Mouse (Mus musculus) liver (tissue): ENCODE measurements around the gene Tmem269.
A peak's percentile ranks its signal among the peaks of the same experiment; 100 is the strongest.

Experiments
- DNase-seq: peaks from one replicate; pipeline ENCODE4 v3.0.0-alpha.2; 2020; ENCODE audit warnings: mixed read lengths

Gene Tmem269

DNA sequence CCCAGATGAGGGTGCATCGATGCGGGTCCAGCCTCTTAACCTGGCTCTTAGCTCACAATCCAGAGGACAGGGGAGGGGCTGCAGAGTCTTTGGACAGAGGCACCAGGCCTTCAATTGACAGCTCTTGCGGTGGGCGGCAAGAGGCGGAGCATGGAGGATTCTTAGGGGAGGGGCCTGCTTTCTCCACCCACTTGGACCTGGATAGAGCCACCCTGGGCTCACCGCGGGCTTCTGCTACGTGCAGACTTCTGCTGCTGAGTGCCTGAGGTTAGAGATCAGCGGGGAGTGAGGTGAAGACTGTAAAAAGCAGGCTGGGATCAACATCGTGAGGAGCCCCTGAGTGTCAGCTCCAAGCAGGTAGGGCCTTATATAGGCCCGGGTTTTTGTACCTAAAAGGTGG is at the start of gene Tmem269:
Tmem269 (minus strand) TSS at position 49 of the 400 bp plus-strand sequence.
- peak; percentile 24 for DNase-seq

DNA sequence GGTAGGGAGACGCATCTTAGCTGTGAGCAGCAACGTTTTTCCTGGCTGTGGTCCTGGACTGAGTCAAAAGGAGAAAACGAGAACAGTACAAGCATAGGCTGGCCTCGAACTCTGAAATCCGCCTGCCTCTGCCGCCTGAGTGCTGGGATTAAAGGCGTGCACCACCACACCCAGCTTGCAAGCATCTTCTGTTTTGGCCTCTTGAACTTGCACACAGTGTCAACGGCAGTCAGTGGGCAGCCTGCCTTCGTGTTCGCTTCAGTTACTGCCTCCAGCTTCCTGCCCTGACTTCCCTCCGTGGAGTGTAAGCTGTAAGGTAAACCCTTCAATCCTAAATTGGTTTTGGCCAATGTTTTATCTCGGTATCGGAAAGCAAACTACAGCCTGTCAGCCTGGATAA is 48.6 kb upstream of the Tmem269 start:
- no peak for DNase-seq

DNA sequence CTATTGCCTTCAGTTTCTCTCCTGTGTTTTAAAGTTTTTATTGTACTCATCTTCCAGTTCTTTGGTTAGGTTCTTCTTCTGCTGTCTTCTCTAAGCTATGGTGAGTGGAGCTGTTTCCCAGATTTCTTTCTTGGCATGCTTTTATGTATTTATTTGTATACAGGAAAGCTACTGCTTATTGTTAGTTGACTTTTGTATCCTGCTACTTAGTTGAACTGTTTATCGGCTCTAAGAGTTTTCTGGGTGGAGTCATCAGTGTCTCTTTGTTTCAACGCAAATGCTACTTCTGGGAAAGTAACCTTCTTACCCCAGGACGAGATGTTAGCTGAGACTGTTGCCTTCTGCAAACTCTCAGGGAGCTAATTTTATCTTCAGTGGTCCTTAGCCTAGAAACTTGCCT is 45.4 kb upstream of the Tmem269 start:
- no peak for DNase-seq

DNA sequence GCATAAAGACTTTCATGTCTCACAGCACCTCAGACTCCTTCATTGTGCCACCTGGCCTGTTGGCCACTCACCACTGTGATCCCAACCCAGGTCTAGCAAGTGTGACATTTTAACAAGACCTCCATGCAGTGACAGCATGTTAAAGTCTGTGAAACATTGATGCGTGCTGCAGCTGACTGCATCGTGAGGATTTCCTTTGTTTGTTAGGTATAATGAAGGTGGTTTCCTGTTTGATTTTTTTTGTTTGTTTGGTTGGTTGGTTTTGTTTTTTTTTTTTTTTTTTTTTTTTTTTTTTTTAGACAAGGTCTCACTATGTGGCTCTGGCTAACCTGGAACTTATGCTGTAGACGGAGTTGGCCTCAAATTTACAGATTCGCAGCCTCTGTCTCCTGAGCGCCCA is 44.5 kb upstream of the Tmem269 start:
- no peak for DNase-seq

DNA sequence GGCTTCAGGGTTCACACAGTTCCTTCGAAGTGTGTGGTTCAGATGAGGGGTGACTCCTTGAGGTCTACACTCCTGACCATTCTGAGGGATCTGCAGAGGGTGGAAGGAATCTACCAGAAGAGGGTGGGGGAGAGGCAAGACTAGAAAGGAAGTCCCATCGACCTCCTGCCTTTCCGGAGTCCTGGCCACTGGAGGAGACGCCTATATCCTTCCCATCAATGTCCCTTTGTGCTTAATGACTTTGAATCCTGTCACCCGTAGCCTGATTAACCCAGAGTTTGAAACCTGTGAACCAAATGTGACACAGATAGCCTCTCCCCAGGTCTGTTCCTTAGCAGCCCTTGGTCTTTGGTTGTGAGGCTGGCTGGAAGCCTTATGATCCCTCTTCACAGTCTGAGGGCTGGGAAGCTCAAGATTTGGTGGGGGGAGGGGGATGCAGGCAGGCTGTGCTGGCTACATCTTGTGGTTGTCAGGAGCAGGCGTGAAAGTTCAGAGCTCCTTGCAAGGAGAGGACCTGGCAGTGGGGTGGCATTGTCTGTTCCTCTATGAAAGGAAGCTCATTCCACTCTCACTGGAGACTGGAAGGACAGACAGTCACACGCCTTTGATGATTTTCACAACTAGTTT is 43.2 kb upstream of the Tmem269 start:
- DNase-seq: no peak

DNA sequence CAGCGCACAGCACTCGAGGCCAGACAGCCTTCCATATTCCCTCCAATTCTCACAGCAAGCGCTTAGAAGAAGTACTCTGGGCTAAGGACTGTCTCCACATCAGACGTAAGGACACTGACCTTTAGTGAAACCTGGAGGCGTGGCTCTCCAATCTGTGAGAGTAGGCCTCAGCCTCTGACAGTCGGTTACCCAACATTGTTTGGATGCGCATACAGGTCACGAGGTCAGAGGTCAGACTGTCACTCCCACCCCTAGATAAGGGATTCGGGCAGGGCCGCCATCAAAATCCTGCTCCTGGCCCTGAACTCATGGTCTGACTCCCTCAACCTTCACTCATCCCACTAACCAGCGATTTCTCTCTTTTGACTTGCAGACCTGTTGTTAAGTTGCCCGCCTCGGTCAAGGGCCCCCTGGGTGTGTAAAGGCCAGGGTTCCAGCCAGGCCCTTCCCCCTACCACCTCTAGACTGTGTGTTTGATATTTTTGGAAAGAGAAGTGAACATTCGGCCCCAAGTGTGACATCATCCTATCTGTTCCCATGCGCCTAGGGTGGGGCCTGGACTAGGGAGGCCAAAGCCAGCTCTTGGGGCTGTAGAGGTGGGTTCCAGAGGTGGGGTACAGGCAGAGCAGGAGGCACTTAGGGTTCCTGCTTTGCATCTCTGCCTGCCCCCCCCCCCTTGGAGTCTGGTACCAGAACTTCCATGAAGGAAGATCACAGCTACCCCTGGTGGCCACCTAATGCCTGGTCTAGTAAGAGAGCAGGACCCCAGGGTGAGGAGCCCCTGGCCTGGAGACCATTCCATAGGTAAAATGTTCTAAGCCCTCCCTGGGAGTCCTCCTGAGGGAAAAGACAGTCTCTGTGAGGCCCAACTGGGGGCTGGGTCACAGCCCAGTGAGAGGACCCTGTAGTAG is 41.6 kb upstream of the Tmem269 start:
- DNase-seq: no peak

DNA sequence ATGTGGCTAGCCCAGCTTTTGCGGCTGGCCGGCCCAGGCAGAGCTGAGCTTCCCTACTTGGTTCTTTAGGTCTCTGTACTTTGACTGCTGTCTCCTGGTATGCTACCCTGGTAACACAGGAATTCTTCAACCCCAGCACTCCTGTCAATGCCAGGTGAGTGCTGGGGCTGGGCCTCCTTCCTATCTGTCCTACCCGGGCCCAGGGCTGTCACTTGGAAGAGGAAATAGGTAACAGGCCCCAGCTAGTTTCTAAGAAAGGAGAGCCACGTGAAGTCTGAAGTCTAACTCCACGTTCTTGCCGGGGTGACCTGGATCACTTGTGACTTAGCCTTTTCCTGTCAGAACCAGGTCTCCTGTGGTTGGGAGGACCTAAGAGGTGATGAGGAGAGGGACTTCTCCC is 39.1 kb upstream of the Tmem269 start:
- DNase-seq: no peak

DNA sequence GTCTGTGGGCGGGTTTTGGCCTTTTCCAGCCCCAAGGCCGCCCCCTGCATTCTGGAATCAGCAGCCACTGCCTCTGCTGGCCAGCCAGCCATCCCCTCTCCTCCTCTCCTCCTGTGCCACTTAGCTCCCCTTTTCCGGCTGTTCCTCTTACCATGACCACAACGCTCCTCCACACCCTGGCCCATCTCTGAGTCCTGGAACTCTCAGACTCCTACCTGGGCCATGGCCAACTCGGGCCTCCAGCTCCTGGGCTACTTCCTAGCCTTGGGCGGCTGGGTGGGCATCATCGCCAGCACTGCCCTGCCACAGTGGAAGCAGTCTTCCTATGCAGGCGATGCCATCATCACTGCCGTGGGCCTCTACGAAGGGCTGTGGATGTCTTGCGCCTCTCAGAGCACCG is 37.3 kb upstream of the Tmem269 start, which contains the start of gene Cldn19:
Cldn19 (plus strand) TSS at position 64 of the 400 bp plus-strand sequence.
- DNase-seq: no peak

DNA sequence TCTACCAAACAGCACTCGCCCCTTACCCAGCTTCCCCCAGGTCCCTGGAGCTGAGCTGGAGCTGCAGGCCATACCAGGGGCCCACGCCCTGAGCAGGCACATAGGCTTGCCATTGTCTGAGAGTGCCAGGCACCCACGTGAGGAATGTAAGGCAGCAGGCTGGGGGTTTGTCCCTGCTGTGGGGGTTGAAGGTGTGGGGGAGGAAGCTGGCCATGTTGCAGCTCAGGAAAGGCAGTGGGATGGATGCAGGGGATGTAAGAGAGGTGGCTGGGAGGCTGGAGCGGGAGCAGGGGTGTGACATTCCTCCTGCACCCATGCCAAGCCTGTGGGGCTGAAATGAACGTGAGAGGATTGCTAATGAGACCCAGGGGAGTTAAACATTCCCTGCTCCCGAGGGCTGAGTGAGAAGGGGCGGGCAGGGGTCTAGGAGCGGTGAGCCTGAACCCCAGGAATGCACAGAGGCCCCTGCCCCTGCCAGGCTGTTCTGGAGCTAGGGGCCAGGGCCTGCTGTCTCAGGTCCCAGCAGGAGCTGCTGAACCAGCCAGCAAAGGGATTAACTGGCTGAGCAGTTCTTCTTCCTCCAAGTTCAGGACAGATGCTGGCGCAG is 36.1 kb upstream of the Tmem269 start:
- DNase-seq: no peak

DNA sequence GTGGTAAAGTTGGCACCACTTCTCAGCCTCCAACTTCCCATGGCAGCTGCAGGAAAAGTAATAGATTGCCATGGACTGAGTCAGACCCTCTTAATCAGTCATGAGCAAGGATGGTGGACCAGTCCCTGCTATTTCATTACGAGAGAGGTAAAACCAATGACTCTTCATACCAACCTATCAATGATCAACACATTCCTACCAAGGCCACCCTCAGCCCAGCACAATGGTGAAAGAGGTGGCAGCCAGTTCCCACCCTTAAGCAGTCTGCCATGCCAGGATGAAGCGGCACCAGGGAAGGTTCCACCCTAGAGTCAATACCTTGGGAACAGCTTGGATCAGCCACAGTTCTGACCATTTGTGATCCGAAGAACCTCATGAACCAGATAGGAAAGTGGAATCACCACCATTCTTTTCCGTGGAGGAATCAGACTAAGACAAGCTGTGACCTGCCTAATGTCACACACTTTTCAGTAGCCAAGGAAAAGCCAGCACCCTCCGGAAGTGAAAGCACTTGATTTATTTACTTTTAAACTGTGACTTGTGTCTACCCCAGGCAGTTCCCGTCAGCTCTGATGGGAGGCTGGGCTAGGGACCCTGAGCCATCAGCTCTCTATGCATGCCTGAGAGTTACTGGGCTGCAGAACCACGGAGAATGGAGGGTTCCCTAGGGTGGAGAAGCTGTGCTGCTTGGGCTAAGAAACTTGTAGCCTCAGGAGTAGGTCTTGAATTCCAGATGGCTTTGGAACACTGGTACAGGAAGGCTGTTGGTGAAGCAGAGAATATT is 34.2 kb upstream of the Tmem269 start:
- no peak for DNase-seq

DNA sequence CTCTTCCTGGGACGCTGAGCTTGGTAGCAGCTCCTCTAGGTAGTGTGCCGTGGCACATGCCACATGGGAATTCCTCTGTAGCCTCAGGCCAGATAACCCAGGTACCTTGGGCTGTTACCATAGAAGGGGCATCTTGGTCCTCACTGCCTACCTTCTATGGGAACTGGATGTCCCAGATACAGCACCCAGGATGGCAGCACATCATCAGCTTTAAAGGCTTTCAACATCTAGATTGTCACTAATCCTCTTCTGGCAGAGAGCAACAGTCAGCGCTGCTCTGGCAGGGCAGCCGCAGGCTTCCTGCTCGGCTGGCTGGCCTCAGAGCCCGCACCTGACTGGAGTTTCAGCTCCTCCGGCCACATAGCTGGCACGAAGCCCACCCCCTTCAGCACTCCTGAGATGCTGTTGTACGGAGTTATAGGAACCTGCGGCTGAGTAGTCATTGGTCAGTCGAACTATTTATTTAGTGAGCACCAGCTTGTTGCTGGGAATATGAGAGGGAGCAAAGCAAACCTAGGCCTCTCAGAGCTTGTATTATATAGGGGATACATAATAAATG is 30.5 kb upstream of the Tmem269 start:
- DNase-seq: no peak

DNA sequence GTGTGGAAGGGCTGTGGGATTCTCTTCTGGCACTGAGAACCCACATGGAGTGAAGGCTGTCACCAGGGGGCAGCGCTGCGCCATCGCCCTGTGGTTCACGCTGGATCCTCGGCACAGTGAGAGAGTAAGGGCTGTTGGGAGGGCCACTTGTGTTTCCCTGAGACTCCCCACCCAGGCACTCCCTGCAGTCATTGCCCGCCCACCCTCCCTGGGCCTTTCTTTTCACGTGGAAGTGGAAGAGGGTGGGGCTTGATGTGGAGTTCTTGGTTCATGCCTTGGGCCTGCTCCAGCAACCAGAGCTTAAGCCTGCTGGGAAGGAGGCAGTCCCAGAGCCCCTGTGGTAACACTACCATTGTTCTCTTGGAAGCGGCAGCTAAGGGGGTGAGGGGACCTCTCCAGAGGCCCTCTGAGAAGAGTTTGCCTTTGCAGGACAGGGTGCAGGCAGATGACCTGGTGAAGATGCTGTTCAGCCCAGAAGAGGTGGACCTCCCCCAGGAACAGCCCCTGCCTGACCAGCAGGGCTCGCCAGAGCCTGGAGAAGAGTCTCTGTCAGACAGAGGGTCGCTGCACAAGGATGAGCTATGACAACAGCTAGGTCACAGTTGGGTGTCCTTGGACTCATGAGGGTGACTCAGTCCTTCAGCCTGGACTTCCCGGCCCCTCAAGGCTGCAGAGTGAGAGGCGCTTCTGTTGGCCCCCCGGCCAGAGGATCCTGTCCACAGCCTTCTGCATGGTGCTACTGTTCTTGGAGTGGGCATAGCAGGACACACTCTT is 29.6 kb upstream of the Tmem269 start:
- DNase-seq: peak; percentile 70

DNA sequence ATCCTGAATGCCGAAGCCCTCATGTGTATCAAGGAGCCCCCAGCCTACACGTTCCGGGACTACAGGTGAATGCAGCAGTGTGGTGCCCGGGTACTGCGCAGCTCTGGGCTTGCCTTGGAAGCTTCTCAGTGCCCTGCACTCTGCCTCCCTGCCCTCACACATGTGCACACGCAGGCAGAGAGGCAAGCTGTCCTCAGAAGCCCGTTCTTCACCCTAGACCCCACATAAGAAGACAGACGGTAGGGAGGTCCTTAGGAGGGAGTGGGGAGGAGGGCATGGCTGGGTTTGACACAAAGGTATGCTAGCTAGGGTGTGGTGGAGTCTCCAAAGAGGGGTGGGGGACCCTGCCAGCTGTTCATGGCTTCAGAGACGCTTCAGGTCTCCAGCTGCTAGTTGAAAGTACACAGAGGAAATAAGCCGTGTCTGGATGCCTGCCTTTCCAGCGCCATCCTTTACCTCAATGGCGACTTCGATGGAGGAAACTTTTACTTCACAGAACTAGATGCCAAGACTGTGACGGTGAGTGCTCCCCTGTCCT is 28.7 kb upstream of the Tmem269 start:
- no peak for DNase-seq

DNA sequence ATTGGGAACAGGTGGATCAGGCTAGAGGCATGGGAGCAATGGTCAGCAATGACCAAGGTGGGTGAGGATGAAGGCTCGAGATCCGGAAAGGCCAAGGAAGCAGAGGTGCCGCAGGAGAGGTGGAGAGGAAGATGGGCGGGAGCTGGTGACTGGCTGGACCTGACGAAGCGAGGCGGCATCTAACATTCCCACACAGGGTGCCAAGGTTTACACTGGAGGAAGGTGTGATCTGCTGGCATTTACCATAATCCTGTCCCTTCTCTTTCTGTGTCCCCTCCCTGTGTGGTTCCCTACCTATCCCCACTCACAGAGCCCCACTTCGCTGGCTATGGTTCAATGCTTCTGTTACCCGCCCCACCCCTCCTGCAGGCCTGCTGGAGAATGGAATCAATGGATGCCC is 27.9 kb upstream of the Tmem269 start:
- DNase-seq: no peak

DNA sequence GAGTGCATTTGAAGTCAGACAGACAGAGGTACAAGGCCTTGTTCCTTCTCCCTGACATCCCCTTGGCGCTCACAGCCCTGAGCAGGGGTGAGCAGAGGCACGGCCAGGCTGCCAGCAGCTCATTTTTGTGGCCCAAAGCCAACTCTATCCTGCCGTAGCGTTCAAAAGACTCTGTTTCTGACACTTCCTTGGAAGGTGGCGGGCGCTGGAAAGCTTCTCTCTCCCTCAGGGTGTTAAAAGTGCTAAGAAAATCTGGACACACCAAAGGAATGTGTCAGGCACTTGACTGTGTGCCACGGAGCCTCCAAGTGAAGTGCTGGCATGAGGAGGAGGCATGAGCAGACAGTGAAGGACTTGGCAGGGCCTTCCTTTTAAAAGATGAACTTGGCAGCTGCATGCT is 27.5 kb upstream of the Tmem269 start:
- DNase-seq: no peak

DNA sequence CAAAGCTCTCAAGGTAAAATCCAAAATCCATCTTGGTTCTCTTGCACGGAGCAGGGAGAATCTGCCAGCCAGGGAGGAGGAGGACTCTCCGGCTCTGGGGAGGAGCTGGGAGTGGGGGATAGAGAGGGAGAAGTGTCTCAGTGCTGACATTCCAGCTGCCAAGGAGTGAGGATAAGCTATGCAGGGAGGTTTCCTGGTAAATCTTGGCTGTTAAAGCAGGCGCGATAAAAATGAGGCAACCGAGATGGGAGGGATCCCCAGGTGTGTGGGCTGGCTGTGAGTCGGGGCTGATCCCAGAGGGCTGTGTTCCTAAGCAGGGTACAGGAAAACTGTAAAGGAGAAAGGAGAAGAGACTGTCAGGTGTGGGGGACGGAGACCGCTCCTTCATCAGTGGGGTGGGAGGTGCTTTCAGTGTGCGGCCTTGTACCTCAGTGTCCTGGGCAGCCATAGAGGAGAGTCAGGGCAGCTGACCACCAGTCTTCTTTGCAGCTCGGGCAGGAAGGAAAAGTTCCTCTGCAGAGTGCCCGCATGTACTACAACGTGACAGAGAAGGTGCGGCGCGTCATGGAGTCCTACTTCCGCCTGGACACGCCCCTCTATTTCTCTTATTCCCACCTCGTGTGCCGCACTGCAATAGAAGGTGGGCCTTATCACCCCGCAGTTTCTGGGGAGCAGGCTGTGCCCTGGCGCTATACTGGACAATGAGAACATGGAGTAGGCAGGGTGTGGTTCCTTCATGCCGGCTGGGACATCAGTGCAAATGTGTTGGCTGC is 26.6 kb upstream of the Tmem269 start:
- DNase-seq: no peak

DNA sequence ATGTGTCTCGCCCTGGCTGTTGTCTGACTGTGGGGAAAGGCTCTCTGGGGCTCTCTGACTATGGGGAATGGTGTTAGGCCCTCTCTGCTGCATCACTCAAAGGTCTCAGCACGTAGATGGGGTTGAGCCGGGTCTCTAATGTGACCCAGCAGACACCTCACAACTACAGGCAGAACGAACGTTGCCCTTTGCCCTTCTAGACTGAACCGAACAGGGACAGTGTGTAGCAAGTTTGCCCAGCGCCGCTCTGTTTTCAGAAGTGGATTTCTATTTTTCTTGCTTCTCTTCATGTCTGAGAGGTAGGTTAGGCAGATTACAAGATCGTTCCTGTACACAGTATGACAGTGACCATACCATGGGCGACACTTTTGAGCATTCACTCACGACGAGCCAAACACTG is 24.6 kb upstream of the Tmem269 start:
- DNase-seq: no peak

DNA sequence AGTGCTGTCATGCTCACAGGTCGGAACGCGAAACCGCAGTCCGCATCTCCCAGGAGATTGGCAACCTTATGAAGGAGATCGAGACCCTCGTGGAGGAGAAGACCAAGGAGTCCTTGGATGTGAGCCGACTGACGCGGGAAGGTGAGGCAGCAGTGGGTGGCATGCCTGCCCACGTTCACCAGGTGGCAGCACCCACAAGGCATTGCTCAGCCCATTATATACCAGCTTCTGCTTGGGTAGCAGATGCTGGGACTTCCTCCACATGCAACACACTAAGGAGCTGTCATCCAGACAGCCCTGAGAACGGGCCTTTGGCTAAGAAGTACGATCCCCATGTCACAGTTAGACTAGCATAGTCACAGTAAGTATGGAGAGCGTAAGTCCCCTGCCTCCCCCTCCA is 23.6 kb upstream of the Tmem269 start:
- no peak for DNase-seq

DNA sequence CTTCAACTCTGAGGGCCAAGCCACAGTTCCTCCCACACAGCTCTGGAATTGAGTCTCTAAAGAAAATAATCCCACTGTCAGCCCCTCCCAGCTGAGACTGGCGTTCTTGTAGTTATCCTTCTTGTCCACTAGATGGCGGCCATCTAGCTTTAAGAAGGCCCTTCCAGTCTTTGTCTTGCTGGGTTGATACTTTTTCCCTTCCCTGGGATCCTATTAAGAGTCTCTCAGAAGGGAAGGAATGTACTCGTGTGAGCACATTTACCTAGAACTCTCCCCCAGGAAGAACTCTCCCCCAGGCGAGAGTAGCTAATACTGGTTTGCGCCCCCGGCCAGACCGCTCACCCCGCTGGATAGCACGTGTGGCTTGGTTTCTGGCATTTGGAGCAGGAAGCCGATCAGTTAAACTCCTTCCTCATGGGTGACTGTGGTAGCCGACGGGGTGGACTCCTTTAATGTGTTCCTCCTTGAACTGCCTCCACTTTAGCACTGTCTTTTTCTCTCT is 21.2 kb upstream of the Tmem269 start:
- no peak for DNase-seq

DNA sequence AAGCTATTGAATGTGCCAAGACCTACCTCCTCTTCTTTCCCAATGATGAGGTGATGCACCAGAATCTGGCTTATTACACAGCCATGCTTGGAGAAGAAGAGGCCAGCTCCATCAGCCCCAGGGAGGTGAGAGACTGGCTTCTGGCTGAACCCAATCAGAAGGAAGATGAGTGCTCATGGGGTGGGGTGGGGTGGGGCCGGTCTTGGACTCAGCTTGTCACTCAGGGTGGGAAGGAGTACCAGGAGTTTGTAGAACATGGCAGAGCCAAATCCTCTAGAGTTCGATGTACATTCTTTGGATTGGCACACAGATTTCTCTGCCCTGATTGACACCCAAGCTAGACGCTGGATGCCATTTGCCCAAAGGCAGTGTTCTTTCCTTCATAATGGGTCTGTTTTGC is 20.6 kb upstream of the Tmem269 start:
- no peak for DNase-seq

DNA sequence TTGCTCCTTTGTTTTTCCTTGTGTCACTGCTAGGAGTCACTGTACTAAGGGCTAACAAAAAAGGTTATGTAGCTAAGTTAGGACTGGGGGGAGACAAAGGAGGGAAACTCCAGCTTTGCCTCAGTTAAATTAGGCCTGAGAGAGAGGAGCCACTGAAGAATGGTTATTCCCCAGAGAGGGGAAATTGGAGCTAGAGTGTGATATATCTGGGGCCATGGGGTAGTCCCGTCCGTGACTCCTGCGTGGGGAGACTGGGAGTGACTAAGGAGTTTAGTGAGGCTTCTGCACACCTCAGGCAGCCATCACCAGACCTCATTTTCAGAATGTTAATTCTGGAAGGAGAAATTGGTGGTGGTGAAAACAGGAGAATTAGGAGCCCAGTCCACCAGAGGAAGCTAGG is 16.3 kb upstream of the Tmem269 start:
- DNase-seq: no peak
